Mouse (Mus musculus) heart, postnatal 0 days (tissue): ENCODE data around the gene Idh3b.

Source experiments
- CTCF ChIP-seq: IDR thresholded peaks from 2 replicates; pipeline ENCODE4 v1.5.1; 2016; ENCODE audit warnings: antibody characterized with exemption, control low read depth, low read depth
- EP300 ChIP-seq: IDR thresholded peaks from 2 replicates; pipeline ENCODE4 v1.6.1; 2016; ENCODE audit warnings: antibody characterized with exemption, low read depth

DNA sequence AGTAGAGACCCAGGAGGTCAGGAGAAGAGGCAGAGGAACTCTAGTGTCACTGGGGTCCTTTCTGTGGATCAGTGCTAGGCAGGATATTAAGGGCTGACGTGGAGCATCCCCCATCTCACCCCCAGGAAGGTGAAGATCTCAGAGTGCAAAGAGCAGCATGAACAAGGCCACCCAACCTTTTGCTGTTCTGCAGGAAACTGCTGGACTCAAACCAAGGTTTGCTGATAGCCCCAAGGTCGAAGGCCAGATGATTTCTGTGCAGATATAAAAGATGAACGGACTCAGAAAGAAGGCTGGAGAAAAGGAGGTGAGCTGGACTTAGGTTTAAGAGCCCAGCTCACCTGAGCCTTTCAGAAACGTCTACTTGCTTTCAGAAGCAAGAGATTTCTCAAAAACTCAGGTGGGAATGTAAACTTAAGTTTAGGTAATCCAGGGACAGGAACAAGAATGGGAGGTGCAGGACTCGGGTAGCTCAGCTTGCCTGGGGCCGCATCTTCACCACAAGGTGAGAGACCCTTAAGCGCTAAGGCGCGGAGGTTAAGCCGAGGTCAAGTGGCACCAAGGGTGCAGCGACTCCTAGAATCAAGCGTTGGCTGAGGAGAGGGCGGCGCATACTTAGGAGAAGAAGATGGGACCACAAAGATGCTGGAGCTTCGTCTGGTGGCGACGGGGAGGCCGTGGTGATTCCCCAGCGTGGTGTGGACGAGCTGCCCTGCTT is 10.0 kb upstream of the Idh3b start:
- TF ChIP-seq CTCF (no peak), EP300 (no peak)
